Mouse (Mus musculus): ENCODE data around the gene Sapcd1.
A peak's percentile ranks its signal among the peaks of the same experiment; 100 is the strongest.

DNA sequence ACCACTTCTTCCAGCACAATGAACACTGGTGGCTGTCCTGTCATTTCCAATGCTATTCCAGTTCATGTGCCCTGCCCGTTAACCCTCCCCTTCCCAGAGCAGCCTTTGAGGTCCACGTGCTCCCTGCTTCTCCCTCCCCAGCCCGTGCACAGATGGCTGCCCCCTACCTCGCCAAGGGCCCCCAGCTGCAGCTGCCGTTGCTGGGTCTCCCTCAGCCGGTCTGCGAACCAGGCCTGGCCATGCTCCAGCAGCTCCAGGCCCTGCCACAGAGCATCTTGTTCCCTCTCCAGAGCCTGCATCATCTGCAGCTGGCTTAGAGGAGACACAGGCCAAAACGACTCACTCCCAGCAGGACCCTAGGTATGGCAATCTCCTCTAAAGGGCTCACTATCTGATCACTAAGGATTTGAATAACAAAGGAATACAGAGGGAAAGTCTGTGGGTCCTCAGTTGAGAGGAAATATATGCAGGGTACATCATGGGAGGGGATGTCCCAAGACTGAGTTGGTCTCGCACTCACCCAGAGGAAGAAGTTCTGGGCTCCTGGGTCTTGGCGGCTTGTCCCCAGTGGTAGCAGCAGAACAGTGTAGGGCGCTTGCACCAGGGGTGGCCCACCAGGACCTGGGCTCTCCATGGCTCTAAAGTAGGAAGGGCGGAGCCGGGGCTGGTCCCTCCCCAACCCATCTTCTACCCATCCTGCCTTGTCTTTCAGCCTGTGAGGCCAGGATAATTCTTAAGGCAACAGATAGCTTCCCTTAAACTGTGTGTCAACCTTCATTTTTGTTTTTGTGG, at the start of gene Sapcd1:
- no peak for TF ChIP-seq POLR2A (IDR thresholded peaks at IDR 0.05; ENCODE audit: low read depth, low read length)
- peak; percentile 7; the same call in 1 of the 2 replicates for TF ChIP-seq CTCF (IDR thresholded peaks at IDR 0.05; ENCODE audit: extremely low read depth, insufficient read depth, insufficient read length, insufficient replicate concordance)
